Mouse (Mus musculus): Measurements from ENCODE around the gene Grhl3. TPM values are rescaled to one million over a fixed set of nuclear protein-coding genes. Genes with fewer than 3 reads are reported as not detected.
"Not testable (repeated sequence)": the region's sequence is repeated elsewhere in the genome, so short reads cannot be mapped to it uniquely, and the experiment has no call there.

The Grhl3 gene
- total RNA-seq (2021), result not detected
- long read RNA-seq, experiment 1, result 0 reads
- long read RNA-seq, experiment 2, result 0 reads

- DNase-seq (ENCODE audit: low spot score in 2 of 2), result no peak
Observed at GRCm38 (mm10) chr4:135573251-135573808, at the start of gene Grhl3. Gene Grhl3, minus strand, starts transcription at chr4:135573630.

- DNase-seq (ENCODE audit: low spot score in 2 of 2), result no peak
Observed at GRCm38 (mm10) chr4:135622290-135622689, 48.9 kb upstream of the Grhl3 start.

- no peak for DNase-seq (ENCODE audit: low spot score in 2 of 2)
Observed at GRCm38 (mm10) chr4:135620461-135620860, 47.0 kb upstream of the Grhl3 start.

- no peak for DNase-seq (ENCODE audit: low spot score in 2 of 2)
Observed at GRCm38 (mm10) chr4:135617783-135618470, 44.5 kb upstream of the Grhl3 start.

- DNase-seq (ENCODE audit: low spot score in 2 of 2), result no peak
Observed at GRCm38 (mm10) chr4:135617038-135617437, 43.6 kb upstream of the Grhl3 start.

GRCm38 (mm10) chr4:135615307-135615706, 41.9 kb upstream of the Grhl3 start:
- not testable (repeated sequence) for DNase-seq (ENCODE audit: low spot score in 2 of 2)

- no peak for DNase-seq (ENCODE audit: low spot score in 2 of 2)
Observed at GRCm38 (mm10) chr4:135609986-135610385, 36.6 kb upstream of the Grhl3 start.

GRCm38 (mm10) chr4:135607979-135608885, 34.8 kb upstream of the Grhl3 start:
- DNase-seq (ENCODE audit: low spot score in 2 of 2), result no peak

GRCm38 (mm10) chr4:135606271-135606670, 32.8 kb upstream of the Grhl3 start:
- DNase-seq (ENCODE audit: low spot score in 2 of 2), result no peak

GRCm38 (mm10) chr4:135601530-135601929, 28.1 kb upstream of the Grhl3 start:
- no peak for DNase-seq (ENCODE audit: low spot score in 2 of 2)

GRCm38 (mm10) chr4:135599497-135600182, 26.2 kb upstream of the Grhl3 start:
- no peak for DNase-seq (ENCODE audit: low spot score in 2 of 2)

- no peak for DNase-seq (ENCODE audit: low spot score in 2 of 2)
Observed at GRCm38 (mm10) chr4:135598998-135599397, 25.6 kb upstream of the Grhl3 start.

GRCm38 (mm10) chr4:135597571-135597970, 24.1 kb upstream of the Grhl3 start:
- no peak for DNase-seq (ENCODE audit: low spot score in 2 of 2)

- DNase-seq (ENCODE audit: low spot score in 2 of 2), result no peak
Observed at GRCm38 (mm10) chr4:135595943-135596342, 22.5 kb upstream of the Grhl3 start.

- DNase-seq (ENCODE audit: low spot score in 2 of 2), result no peak
Observed at GRCm38 (mm10) chr4:135591610-135592304, 18.3 kb upstream of the Grhl3 start.

- DNase-seq (ENCODE audit: low spot score in 2 of 2), result no peak
Observed at GRCm38 (mm10) chr4:135591086-135591485, 17.7 kb upstream of the Grhl3 start.

- DNase-seq (ENCODE audit: low spot score in 2 of 2), result no peak
Observed at GRCm38 (mm10) chr4:135584838-135585237, 11.4 kb upstream of the Grhl3 start.

GRCm38 (mm10) chr4:135581222-135581910, 7.9 kb upstream of the Grhl3 start:
- no peak for DNase-seq (ENCODE audit: low spot score in 2 of 2)

- no peak for DNase-seq (ENCODE audit: low spot score in 2 of 2)
Observed at GRCm38 (mm10) chr4:135579695-135580094, 6.3 kb upstream of the Grhl3 start.

GRCm38 (mm10) chr4:135578490-135578889, 5.1 kb upstream of the Grhl3 start:
- DNase-seq (ENCODE audit: low spot score in 2 of 2), result no peak
